Mouse (Mus musculus) forebrain, embryonic 11.5 days (tissue): ENCODE data around the gene Foxp1. TPM values are rescaled to one million over a fixed set of nuclear protein-coding genes. Genes with fewer than 3 reads are reported as not detected.

Experiments used
- ATAC-seq: fragments of 200-750 bp; cut with Nextera tagmentation; replicated peaks from 2 replicates; pipeline ENCODE4 v1.8.0; 2017; ENCODE audit warnings: moderate TSS enrichment; ENCODE audit not compliant: low FRiP score
- DNase-seq: peaks from one replicate; pipeline ENCODE4 v3.0.0-alpha.2; 2017; ENCODE audit warnings: low spot score
- H3K27ac ChIP-seq: fragments of 300-500 bp; sonication (generic); 2 replicates; pipeline ENCODE4 v1.5.1; 2014; ENCODE audit warnings: low read depth, low read length
- H3K27me3 ChIP-seq: fragments of 300-500 bp; sonication (generic); 2 replicates; pipeline ENCODE4 v1.6.1; 2014; ENCODE audit warnings: mild to moderate bottlenecking, low read length, mixed read lengths; ENCODE audit not compliant: control insufficient read depth, insufficient read depth
- H3K36me3 ChIP-seq: fragments of 300-500 bp; sonication (generic); 2 replicates; pipeline ENCODE4 v1.6.1; 2014; ENCODE audit warnings: mild to moderate bottlenecking, low read length, moderate library complexity, mixed read lengths; ENCODE audit not compliant: control insufficient read depth, insufficient read depth
- H3K4me1 ChIP-seq: fragments of 300-500 bp; sonication (generic); replicated peaks from 2 replicates; pipeline ENCODE4 v1.6.1; 2014; ENCODE audit warnings: low read length, mixed read lengths; ENCODE audit not compliant: control insufficient read depth, insufficient read depth
- H3K4me2 ChIP-seq: fragments of 300-500 bp; sonication (generic); 2 replicates; pipeline ENCODE4 v1.6.1; 2014; ENCODE audit warnings: low read depth, mild to moderate bottlenecking, low read length, moderate library complexity, mixed read lengths; ENCODE audit not compliant: severe bottlenecking
- H3K4me3 ChIP-seq: fragments of 300-500 bp; sonication (generic); 2 replicates; pipeline ENCODE4 v1.5.1; 2014; ENCODE audit warnings: low read depth, low read length
- H3K9ac ChIP-seq: fragments of 300-500 bp; sonication (generic); 2 replicates; pipeline ENCODE4 v1.6.1; 2014; ENCODE audit warnings: low read length
- H3K9me3 ChIP-seq: fragments of 300-500 bp; sonication (generic); 2 replicates; pipeline ENCODE4 v1.6.1; 2016; ENCODE audit warnings: low read length, mixed read lengths; ENCODE audit not compliant: control insufficient read depth
- WGBS: fragments of 180-500 bp; shearing (Covaris S2); extraction: QIAGEN DNeasy Blood & Tissue Kit; methylation state at CpG from one replicate; pipeline ENCODE4 v1.1.7; 2014; 5-methylcytosine and 5-hydroxymethylcytosine counted together
- polyA plus RNA-seq: library from polyadenylated mRNA; unstranded; fragments of >200 nt; fragmentation: Nextera tagmentation; extraction: Ambion mirVana; gene quantifications from 2 replicates; pipeline ENCODE4 v1.2.1, GENCODE M21; 2014

Gene Foxp1
- polyA plus RNA-seq, 1 experiment from 2014 or later = 91.5 TPM

DNA sequence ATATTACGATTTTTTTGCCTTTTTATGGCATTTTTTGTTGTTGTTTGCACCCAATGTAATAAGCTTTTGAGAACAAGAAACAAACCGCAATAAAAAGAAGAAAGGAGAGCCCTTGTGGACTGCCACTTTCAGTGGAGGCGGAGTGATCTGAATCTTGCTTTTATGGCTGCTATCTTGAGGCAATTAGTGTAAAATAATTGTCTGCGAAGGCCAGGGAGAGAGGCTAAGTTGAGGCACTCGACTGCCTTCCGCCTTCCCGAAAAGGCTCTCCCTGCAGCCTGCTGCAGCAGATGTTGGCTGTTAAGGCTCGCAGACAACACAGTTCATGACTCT lies 37.7 kb downstream of the Foxp1 start:
- Histone ChIP-seq H3K4me1 (peaks cover 6% of the 10 kb centered on the region), H3K36me3 (no peaks in the 10 kb centered on the region), H3K27me3 (no peaks in the 10 kb centered on the region), H3K9ac (no peak overlapping the region), H3K4me3 (no peak overlapping the region), H3K27ac (no peak overlapping the region), H3K4me2 (no peak overlapping the region), H3K9me3 (no peaks in the 10 kb centered on the region)
- ATAC-seq (peak; percentile 12; the same call in 1 of the 2 replicates), DNase-seq (no peak)
- WGBS = 50% methylated on average over 8 of the region's 8 CpGs

DNA sequence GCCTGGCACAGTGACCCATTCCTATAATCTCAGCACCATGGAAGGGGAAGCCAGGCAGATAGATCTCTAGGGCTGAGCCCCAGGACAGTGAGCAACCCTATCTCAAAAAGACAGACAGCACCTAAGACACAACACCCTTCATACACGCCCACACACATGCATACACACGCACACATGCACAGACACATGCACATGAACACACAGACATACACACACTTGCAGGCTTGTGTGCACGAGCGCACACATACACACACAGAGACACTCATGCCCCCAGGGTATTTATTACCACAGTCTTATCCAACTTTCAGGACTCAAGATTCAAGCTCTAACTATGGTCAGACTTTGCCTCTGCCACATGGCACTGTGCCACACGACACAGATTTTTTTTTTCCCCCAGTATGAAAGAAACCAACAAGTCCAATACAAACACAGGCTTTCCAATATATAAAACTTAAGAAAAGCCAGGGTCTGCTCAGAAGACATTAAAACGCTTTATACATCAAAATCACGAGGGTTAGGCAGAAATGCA lies 38.3 kb downstream of the Foxp1 start:
- Histone ChIP-seq H3K9me3 (no peaks in the 10 kb centered on the region), H3K36me3 (no peaks in the 10 kb centered on the region), H3K27ac (no peak overlapping the region), H3K4me2 (no peak overlapping the region), H3K4me3 (no peak overlapping the region), H3K9ac (no peak overlapping the region), H3K4me1 (peaks cover 6% of the 10 kb centered on the region), H3K27me3 (no peaks in the 10 kb centered on the region)
- ATAC-seq (no peak), DNase-seq (no peak)
- WGBS = 86% methylated on average over 7 of the region's 7 CpGs

DNA sequence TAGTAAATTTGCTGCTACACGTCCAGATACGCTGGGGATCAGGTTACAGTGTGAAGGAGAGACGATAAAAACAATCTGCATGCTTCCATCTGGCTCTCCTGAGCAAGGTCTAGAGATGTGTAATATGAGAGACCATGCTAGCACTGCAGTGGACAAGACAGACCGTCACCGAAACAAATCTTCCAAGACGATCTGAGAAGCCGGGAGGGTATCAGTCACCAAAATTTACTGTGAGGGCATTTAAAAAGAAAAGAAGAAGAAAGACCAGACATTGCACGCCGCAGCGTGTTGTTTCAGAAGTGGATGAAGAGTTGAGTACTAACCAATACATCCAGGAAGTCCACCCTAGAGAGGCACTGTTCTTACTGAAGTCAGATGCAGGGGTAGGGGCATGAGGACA lies 39.0 kb downstream of the Foxp1 start:
- H3K9ac ChIP-seq = no peak overlapping the region
- H3K4me3 ChIP-seq = no peak overlapping the region
- no peak for ATAC-seq
- WGBS = 75% methylated on average over 10 of the region's 10 CpGs
- H3K27ac ChIP-seq = no peak overlapping the region
- no peak overlapping the region for H3K4me2 ChIP-seq
- H3K4me1 ChIP-seq = peaks cover 6% of the 10 kb centered on the region
- no peaks in the 10 kb centered on the region for H3K9me3 ChIP-seq
- DNase-seq = no peak
- no peaks in the 10 kb centered on the region for H3K27me3 ChIP-seq
- H3K36me3 ChIP-seq = no peaks in the 10 kb centered on the region

DNA sequence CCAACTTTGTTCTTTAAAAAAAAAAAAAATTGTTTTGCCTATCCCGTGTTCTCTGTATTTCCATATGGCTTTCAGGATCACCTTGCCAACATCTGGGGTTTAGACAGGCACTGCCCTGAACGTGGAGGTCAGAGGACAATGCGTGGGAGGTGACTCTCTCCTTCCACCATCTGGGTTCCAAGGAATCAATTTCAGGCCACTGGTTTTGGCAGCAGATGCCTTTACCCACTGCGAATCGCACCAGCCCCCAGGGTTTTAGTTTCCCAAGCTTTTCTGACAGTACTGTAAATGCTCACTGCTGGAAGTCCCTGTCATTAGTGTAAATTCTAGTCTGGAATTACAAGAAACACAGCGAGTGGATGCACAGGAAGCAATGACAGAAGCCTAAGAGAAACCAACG lies 41.0 kb downstream of the Foxp1 start:
- no peak overlapping the region for H3K4me3 ChIP-seq
- no peaks in the 10 kb centered on the region for H3K9me3 ChIP-seq
- H3K9ac ChIP-seq = no peak overlapping the region
- DNase-seq (no peak), ATAC-seq (no peak)
- no peak overlapping the region for H3K4me2 ChIP-seq
- no peak overlapping the region for H3K27ac ChIP-seq
- 81% methylated on average over 7 of the region's 7 CpGs for WGBS
- peaks cover 6% of the 10 kb centered on the region for H3K4me1 ChIP-seq
- H3K27me3 ChIP-seq = no peaks in the 10 kb centered on the region
- no peaks in the 10 kb centered on the region for H3K36me3 ChIP-seq

DNA sequence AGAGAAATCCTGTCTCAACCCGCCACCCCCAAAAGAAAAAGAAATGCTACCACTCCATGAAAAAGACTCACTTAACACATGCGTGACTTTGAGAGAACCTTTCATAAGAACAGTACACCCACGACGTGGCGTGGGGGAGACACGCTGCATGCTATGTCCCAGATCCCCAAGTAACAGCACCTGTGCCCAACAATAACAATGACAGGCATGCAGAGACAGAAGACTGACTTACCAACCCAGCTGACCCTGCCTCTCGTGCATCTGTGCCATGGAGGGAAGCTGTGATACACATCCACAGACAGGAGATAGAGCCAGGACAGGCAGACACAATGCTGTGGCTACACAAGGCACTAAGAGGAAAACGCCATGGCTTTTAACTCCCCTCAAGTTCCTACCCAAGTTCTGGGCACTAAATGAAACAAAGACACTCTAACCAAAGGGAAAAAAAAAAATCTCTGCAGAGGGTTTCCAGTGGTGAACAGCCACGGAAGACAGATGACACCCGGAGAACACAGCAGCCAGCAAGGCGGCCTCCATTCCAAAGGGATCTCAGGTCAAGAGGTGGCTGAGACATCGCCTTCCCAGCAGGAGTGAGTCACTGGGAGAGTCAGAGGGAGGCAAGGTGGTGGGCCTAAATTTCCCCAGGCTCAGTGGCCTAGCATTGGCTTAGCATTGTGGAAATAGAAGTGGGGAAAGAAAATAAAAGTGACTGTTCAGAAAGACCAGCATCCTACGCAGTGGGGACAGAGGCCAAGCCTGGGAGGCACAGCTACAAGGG lies 43.5 kb downstream of the Foxp1 start:
- H3K36me3 ChIP-seq = no peaks in the 10 kb centered on the region
- no peaks in the 10 kb centered on the region for H3K9me3 ChIP-seq
- H3K4me2 ChIP-seq = no peak overlapping the region
- no peaks in the 10 kb centered on the region for H3K4me1 ChIP-seq
- H3K27ac ChIP-seq = no peak overlapping the region
- no peaks in the 10 kb centered on the region for H3K27me3 ChIP-seq
- no peak overlapping the region for H3K4me3 ChIP-seq
- no peak for DNase-seq
- no peak for ATAC-seq
- H3K9ac ChIP-seq = no peak overlapping the region
- WGBS = 89% methylated on average over 13 of the region's 13 CpGs

DNA sequence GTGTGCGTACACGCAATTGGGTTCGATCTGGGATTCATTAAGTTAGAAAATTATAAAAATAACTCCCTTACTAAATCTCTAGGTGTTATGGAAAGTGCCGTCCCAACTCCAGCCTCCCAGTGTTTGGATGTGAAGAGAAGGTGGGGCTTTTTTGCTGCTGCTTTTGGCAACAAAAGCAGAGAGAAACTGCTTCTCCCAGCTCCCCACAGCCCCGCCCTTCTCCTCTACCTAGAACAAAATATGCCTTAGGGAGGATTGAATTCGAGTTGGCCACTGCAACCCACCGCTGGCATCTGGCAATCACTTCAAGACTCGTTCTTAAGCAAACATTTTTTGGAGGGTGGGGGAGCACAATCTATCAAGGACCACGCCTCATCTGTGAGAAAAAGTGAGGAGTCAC lies 47.5 kb downstream of the Foxp1 start:
- DNase-seq (no peak), ATAC-seq (no peak)
- H3K4me3 ChIP-seq = no peak overlapping the region
- peaks cover 4% of the 10 kb centered on the region; the same call in 1 of the 2 replicates for H3K4me1 ChIP-seq
- no peaks in the 10 kb centered on the region for H3K36me3 ChIP-seq
- no peaks in the 10 kb centered on the region for H3K9me3 ChIP-seq
- no peak overlapping the region for H3K4me2 ChIP-seq
- H3K27ac ChIP-seq = no peak overlapping the region
- WGBS = 85% methylated on average over 9 of the region's 9 CpGs
- H3K9ac ChIP-seq = no peak overlapping the region
- H3K27me3 ChIP-seq = no peaks in the 10 kb centered on the region

DNA sequence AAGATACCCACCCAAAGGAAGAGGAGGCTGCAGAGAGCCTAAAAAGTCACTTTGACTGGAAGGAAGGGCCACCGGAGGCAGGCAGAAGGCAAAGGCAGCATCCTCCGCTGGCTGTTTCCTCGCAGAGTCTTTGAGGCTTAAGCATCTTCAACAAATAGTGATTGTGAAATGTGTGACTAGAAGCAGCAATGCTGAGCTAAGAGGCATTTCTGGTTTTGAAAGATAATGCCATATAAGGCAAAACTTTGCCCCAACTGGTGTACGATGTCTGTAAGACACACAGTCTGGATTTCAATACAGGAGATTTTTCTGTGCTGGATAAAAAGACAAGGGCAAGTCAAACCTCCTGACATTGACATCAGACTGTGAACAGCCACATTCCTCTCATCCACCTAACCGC lies 51.6 kb downstream of the Foxp1 start:
- Histone ChIP-seq H3K27ac (no peak overlapping the region), H3K9me3 (no peaks in the 10 kb centered on the region), H3K36me3 (no peaks in the 10 kb centered on the region), H3K4me3 (no peak overlapping the region), H3K4me1 (peaks cover 10% of the 10 kb centered on the region; the same call in 1 of the 2 replicates), H3K4me2 (no peak overlapping the region), H3K9ac (no peak overlapping the region), H3K27me3 (no peaks in the 10 kb centered on the region)
- WGBS = 84% methylated on average over 5 of the region's 5 CpGs
- no peak for ATAC-seq
- DNase-seq = no peak

DNA sequence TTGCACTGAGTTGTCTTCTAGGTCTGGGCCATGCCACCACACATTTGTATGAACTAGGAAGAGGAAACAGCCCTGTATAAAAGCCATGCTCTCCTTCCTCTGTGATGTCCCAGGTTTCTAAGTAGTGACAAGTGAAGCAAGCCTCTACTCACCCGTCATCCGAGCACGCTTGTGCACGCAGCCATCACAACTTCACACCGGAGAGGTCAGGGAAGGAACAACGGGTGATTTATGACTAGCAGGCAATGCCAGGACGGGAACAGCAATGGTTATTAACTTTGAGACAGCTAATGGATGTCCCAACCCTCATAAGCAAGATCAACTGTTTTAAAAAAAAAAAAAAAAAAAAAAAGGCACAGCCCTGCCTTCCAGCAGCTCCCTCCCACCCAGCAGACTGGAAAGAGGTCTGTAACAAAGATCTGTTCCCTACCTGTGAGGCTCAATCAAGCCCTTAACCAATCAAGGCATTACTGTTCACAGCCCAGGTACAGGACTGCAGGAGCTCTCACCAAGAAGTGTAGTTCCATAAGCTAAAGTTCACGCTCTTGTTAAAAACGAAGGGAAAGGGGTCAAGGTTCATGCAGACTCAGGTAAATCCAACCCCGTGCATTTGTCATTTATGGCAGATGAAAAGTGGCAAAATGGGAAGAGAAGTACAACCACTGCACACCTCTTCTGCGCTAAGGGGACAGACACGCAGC lies 53.2 kb downstream of the Foxp1 start:
- no peak overlapping the region for H3K9ac ChIP-seq
- ATAC-seq (no peak), DNase-seq (no peak)
- no peak overlapping the region for H3K27ac ChIP-seq
- no peaks in the 10 kb centered on the region for H3K27me3 ChIP-seq
- H3K9me3 ChIP-seq = no peaks in the 10 kb centered on the region
- H3K36me3 ChIP-seq = no peaks in the 10 kb centered on the region
- H3K4me3 ChIP-seq = no peak overlapping the region
- no peak overlapping the region for H3K4me2 ChIP-seq
- peaks cover 10% of the 10 kb centered on the region; the same call in 1 of the 2 replicates for H3K4me1 ChIP-seq
- 89% methylated on average over 12 of the region's 12 CpGs for WGBS
